Mouse (Mus musculus) thymus, postnatal 25 days (tissue): ENCODE measurements around the gene Abhd14a.
A peak's percentile ranks its signal among the peaks of the same experiment; 100 is the strongest.

Experiments used
- DNase-seq: peaks from one replicate; pipeline ENCODE4 v3.0.0; 2022

Abhd14a gene

DNA sequence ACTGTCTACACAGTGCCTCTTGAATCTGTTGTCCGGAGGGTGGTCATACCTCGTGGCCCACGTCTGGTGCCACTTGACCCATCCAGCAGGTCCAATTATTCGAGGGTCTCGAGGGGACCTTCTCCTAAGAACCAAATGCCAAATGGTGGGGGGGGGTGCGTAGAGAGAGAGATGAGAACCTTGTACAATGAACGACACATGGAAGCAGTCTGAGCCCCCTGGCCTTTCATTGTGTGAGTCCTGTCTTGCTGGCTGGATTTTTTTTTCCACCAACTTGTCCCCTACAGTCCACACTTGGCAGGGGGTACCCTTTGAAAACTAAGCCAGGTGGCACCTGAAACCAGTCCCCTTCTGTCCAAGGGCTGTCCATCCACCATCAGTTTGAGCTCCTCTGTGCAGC lies 20.3 kb upstream of the Abhd14a start:
- no peak for DNase-seq

DNA sequence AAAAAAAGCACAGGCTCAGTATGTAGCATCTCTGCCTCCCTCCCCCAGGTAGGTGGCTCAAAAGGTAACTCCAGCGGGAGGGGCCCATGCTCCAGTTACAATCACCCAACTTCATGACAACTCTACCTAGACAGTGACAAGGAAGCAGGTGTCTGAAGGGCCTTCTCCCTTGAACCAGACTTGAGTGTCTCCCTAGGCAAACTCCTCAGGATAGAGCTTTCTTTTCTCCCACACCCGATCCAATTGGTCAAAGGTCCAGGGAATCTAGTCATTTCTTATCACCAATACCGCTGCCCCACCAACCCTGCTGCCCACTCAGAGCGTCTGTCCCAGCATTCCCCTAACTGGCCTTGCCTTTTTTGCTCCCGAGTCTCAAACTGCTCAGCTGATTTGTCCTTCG lies 19.2 kb upstream of the Abhd14a start:
- no peak for DNase-seq

DNA sequence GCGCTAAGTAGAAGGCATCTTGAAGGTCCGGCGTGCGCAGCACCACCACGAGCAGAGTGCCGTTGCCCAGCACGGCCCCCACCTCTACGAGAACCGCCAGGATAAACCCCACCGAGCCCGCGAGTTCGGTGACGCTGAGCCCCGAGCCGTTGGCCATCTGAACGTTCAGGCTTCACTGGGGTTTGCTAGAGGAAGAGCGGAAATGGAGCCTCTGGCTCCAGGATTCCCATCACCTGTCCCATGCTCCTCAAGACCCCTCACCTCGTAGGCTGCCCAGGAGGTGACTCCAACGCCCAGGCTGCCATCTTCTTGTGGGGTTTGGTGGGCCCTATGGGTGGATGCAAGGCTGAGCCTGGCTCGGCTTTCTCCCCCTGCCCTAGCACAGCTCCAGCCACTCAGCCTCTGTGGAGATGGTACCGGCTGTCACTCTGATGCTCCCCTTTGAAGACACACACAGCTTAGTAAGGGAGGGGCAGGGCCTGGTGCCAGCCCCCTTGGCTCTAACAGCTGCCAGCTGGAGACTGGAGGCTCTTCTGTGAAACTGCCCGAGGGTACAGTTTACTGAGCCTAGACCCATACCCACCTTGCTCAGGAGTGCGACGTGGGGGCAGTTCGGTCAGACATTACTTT lies 18.2 kb upstream of the Abhd14a start, which contains the start of gene Gpr62:
Gene Gpr62 (minus strand): TSS at position 368 of the 630 bp plus-strand sequence.
- DNase-seq: no peak

DNA sequence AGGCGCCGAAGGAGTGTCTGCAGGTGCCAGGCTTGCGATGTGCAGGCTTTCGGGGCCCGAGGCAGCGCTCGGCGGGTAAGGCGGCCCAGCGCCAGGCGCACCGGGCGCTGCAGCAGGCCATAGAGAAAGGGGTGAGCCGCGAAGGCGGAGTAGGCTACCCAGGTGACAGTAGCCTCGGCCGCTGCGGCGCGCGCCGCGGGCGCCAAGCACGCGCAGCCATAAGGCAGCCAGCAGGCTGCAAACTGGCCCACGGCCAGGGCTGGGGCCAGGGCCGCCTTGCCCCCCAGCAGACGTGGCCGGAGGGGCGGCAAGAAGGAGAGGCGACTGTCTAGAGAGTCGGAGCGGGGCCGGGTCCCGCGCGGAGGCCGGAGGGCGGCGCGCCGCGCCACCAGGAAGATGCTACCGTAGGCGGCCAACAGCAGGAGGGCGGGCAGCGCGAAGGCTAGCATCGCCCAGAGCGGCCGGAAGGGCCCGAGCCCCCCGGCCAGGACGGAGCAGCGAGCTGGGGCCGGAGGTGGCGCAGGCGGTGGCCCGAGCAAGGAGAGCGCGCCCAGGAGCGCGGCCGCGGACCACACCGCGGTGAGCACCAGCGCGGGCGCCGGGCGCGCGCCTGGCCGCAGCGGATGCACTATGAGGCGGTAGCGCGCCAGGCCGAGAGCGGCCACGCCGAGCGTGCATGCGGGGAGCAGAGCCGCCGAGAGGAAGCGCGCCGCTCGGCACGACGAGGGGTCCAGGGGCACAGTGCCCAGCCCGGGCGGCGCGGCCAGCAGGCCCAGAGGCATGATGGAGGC lies 17.5 kb upstream of the Abhd14a start:
- no peak for DNase-seq

DNA sequence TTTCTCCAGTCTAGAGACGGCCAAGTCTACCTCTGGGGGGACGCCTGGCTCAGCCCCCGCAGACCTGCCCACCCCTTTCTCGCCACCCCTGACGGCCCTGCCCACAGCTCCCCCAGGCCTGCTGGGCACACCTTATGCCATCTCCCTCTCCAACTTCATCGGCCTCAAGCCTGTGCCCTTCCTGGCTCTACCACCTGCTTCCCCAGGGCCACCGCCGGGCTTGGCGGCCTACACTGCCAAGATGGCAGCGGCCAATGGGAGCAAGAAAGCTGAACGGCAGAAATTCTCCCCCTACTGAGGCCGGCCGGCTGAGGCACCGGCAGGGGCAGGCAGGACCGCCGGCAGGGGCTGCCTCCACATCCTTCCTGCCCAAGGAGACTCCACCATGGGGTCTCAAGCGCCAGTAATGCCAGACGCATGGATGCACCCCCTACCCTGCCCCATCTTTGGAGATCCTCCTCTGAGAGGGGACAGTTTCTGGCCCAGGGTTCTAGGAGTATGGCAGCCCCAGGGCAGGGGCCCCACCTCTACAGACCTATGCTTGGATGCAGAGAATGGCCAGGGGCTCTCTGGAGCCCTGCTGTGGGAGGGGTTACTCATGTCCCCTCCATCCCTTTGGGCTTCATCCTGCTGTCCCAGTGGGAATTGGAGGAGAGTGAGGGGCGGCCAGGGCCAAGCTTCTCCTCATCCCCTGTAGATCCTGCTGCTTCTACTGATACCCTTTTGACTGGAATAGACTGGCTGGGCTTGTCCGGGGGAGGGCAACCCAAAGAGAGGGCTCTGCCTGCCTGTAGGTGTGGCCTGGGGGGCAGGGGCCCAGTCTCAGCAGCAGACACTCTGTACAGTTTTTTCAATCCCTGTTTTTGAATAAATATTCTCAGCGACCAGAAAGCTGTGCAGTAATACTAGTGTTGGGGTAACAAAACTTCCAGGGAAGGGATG lies 15.9 kb upstream of the Abhd14a start:
- no peak for DNase-seq

DNA sequence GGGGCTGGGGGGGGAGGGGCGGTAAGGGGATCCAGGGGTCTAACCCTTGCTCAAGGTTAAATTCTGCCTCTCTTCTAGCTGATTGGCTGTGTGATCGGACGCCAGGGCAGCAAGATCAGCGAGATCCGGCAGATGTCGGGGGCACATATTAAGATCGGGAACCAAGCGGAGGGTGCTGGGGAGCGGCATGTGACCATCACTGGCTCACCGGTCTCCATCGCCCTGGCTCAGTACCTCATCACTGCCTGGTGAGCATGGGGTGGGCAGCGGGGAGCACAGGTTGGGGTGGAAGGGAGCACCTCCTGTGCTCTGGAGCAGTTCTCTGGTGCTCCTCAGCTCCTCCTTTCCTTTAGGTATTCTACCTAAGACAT lies 14.9 kb upstream of the Abhd14a start:
- DNase-seq: no peak

DNA sequence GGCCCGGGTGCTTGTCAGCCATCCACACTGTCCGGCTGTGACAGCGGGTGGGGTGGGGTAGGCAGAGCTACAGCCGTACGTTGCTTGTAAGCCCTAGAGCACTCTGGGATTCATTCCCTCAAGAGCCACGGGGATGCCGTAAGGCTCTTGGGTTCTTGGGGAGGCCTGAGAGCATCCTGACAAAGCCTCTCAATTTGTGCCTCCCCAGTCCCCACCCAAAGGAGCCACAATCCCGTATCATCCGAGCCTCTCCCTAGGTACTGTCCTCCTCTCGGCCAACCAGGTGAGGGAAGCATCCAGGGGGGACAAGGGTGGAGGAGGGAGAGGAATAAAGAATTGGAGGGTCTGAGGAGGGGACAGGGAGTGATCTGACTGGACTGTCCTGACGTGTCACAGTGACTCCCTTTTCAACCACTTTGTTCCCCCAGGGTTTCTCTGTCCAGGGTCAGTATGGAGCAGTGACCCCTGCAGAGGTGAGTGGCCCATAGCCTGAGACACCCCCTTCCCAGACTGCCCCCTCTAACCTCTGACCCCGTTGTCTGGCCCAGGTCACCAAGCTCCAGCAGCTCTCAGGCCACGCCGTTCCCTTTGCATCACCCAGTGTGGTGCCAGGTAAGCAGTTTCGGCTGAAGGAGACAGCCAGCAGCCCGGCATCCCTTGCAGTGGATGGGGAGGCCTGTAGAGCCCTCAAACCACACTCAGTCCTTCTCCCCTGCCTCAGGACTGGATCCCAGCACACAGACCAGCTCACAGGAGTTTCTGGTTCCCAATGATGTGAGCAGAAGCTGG lies 14.4 kb upstream of the Abhd14a start:
- DNase-seq: no peak

DNA sequence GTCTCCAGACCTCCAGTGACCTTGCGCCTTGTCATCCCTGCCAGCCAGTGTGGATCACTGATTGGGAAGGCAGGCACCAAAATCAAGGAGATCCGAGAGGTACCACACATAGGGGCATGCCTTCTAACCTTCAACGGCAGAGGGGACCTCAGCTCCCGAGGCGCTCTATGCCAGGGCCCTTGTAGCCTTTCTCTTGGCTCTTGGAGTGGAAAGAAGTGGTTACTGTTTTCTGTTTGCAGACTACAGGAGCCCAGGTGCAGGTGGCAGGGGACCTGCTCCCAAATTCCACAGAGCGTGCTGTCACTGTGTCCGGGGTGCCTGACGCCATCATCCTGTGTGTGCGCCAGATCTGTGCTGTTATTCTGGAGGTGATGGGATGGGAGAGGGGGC lies 13.5 kb upstream of the Abhd14a start:
- no peak for DNase-seq

DNA sequence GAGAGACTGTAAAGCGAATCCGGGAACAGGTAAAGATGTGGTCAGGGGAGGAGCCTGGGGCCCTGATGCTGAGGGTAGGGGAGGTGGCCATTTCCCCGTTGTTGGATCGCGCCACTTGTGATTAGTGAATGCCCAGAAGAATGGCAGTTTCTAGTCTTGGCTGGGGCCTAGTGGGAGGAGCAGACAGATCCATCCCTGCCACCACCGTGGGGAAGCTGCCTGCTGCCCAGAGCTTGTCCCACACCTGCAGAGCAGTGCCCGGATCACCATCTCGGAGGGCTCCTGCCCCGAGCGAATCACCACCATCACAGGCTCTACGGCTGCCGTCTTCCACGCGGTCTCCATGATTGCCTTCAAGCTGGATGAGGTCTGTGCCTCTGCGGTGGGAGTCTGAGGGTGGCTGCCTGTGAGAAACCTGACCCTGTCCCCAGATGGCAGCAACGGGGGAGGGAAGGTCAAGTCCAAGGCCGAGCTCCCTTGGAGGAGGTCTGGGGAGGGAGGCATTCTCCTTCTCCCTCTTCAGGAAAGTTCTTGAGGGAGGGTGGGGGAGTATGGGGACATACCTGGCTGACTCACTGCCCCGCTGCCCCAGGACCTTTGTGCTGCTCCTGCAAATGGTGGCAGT lies 13.0 kb upstream of the Abhd14a start:
- DNase-seq: no peak

DNA sequence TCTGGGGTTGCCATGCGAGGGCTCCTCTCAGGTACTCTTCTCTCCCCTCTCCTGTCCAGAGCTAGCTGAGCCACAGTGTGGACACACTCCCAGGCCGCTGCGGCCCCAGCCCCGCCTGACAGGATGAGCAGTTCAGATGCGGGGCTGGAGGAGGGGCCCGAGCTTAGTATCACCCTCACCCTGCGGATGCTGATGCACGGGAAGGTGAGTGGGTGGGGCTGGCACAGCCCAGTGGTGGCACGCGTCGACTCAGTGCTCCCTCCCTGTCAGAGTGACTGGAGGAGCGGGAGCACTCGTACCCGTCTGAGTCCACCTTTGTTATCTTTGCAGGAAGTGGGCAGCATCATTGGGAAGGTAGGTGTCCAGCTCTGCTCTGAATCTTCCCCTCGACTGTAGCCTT lies 12.5 kb upstream of the Abhd14a start:
- DNase-seq: no peak

DNA sequence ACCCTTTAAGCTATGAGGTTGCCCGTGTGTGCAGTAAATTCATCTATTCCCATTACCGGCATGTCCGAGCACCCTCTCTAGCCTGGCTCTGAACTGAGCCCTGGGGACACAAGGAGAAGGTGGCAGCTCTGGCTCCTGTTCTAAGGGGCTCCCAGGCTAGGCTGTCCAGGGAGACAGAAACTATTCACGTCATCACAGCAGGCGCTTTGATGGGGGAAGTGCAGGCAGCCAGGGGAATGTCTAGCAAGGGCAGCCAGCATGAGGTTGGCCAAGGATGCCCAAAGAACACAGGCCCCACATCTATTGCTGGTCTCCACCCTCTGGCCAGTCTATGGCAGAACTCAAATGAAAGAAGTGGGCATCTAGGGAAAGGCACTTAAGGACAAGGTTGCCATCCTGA lies 10.4 kb upstream of the Abhd14a start:
- no peak for DNase-seq

DNA sequence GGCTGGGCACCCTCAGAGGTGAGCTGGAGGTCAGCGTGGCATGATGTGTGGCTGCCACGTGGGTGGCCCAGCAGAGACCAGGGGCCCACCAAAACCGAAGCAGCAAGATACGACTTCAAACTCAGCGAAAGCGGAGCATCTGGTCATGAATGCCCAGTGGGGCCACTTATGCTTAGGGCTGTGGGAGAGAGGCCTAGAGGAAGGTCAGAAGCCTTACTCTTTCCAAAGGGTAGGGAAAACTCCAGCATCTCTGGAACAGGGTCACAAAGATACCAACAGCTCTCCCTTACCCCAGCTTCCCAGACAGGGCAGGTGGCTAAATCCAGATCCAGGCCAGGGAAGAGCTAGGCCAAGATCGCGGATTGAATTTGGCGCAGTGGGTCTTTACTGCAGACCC lies 9.7 kb upstream of the Abhd14a start:
- no peak for DNase-seq

DNA sequence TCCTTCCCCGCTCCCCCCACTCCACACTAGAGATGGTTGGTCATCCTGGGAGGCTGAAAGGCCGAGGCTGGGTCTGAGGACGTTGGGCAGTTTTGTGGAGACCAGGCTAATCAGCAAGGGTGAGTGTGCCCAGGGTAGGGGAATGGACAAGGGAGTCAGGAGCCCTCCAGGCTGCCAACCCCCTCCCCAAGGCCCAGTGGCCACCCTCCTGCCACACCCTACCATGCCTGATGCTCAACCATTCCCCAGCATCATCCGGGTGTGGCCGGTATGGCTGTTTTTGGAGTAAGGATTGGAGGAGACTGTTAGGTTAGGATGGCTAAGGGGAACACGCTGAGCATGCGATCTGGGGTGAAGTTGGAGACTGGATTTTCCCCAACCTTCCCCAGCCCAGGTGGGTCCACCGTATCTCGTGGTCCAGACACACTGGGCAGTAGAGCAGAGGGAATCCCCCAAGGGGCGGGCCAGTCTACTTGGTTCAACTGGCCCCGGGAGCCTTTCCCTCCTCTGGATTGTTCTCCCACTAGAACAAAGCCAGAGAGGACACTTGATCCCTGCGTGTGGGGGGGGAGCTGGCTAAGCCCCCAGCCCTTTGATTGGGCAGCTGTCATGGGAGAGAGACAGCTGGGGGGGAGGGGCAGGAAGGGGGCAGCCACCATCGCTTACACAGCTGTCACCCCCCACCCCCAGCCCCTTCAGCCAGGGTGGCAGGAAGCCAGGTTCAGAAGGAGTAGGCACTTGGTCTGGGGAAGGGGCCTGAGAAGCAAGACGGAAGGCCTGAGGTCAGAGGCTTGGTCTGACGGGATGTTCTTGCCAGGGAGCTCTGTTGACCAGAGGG lies 9.1 kb upstream of the Abhd14a start:
- no peak for DNase-seq

DNA sequence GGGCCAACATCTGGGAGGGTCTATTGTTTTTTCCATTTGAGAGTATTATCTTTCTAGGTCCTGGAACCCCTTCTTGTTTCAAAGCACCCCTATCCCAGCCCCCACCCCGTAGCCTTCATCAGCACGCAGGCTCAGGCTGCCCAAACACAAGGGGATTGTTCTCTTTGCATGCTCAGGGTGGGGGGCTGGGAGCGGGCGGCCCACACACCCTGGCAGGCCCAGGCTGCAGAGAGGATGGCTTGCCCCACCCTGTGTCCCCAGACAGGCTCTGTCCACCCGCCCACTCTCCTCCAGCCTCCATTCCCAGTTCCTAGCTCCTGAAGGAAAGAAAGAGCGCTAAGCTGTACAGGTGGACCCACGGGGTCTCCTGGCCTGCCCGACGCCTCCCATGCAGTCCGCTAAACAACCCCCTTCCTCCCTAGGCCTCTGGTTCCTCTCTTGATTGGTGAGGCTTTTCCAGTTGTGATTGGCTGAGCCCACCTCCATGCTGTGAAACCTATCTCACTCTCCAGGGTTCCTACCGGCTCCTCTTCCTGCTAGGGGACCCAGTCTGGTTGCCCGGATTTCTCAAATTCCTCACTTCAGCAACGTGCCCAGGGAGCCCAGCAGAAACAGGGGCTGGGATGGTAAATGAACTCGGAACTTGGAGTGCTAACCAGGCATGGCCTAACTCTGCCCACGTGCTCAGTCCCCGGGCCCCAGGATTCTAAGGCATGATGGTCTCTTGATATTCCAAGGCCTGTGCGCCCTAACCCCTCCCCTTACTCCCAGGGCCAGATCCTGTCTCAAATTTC lies 7.6 kb upstream of the Abhd14a start:
- no peak for DNase-seq

DNA sequence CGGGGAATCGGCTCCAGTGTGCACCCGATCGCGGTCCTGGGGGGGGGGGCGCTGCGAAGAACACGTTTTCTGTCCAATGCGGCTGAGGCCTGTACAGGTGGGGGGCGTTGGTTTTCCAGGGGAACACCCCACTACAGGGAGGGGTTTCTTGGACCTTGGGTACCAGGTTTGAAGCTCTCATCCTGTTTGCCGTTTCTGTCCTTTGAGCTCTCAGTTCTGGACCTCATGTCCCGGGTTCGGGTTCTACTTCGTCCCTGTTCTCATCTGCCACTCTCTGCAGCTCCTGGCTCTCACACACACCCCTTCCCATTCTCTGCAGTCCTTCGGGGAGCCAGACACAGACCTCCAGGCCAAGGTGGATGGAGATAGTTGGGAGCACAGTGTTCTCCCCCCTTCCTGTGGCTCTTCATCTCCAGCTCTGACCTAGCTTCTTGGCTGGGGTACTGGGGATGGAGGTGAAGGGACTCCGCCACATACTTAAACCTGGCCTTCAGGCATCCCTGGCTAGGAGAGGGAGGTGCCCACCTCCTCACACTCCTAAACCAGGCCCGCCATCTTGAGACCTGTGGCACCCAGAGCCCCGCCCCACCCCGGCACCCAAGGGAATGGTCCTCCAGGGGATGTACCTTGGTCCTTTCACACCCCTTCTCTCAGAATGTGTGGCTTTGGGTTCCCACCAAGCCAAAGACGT lies 6.7 kb upstream of the Abhd14a start:
- DNase-seq: no peak

DNA sequence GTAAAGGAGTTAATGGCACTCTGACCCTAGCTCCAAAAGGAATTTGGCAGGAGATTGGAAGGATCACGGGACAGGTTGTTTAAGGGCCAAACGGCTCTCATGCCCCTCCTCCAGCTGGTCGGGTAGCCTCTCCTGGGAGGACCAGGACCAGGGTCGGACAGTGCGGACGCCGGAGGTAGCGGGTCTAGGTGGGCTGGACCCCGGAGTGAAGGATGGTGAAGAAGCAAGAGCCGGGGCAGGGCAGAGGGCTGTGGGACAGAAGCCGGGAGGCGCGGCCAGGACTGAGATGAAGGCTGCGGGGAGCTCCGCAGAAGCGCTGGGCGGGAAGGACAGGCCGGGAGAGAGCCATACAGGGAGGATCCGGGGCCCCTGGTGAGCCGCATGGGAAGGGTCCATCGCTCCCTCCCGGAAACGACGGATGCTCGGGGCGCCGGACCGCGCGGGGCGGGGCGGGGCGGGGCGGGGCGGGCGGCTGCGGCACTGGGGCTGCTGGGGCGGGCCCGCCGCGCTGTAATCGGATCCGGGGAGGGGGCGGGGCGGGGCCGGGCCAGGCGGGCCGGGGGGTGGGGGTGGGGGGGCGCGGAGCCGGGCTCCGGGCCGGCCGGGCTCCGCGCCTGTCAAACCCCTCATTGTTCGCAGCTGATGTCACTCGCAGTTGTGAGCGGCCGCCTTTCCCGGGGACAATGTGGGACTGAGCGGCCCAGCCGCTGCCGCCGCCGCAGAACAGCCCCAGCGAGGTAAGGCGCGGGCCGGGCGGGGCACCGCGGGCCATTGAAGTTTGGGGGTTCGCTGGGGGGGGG lies 6.0 kb upstream of the Abhd14a start, which contains the start of gene Pcbp4:
Gene Pcbp4 (plus strand): TSS at position 21 of the 800 bp plus-strand sequence.
- DNase-seq: peak; percentile 36

DNA sequence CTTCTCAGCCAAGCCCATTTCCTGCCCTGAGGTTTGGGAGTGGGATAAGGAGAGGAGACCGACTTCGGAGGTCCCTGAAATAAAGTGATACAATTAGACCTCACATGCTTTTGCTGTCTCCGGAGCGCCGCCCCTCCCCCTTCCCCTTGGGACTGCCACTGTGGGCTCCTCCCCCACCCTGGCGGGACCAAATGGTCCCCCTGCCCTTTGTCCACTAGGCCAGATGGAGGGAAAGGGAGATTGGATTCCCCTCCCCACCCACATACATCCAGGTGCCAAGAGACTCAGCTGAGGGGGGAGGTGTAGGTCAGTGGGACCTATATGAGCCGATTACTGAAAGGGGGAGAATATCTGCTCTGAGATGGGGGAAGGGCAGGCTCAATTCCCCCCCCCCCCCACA lies 5.3 kb upstream of the Abhd14a start:
- no peak for DNase-seq

DNA sequence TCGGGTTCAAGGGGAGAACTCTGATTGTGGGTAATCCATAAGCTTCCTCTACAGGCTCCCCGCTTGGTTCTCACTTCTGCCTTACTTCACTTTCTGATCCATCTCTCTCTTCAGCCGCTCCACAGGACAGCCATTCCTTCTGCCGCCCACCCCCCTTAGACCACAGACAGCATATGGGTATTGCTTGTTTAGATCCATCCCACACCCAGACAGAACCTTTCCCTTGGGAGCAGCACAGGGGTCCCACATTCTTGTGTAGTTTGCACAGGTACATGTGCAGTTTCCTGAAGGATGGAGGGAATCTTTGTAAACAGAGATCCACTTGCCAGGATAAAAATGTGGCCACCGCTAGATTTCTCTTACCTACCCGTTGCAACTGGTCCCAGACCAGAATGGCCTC lies 4.9 kb upstream of the Abhd14a start:
- DNase-seq: no peak

DNA sequence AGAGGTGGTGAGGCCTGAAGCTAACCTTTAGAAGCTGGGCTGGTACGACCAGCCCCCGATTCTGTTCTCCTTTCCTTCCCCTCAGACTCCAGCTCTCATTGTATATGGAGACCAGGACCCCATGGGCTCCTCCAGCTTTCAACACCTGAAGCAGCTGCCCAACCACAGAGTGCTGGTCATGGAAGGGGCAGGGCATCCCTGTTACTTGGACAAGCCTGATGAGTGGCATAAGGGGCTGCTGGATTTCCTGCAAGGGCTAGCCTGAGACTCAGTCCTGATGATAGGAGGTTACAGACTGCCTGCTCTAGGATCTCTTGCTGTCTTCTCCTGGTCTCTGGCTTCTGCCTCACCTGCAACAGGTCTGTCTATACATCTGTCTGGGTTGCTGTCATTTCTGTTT lies 4.4 kb upstream of the Abhd14a start:
- DNase-seq: no peak
